Mouse (Mus musculus) layer of hippocampus, adult 11-12 months (tissue): Measurements from ENCODE around the gene Zfp119b.

Source experiments
- DNase-seq: peaks from one replicate; pipeline ENCODE4 v3.0.0; 2022; ENCODE audit warnings: low spot score

Zfp119b gene

GRCm38 (mm10) chr17:55949400-55949799 lies at the start of gene Zfp119b:
Zfp119b (minus strand) TSS chr17:55949500.
- DNase-seq = no peak

GRCm38 (mm10) chr17:55996007-55996406 lies 46.7 kb upstream of the Zfp119b start:
- DNase-seq = no peak

GRCm38 (mm10) chr17:55990278-55990898 lies 41.1 kb upstream of the Zfp119b start:
- DNase-seq = no peak

- peak; percentile 81 for DNase-seq
Observed at GRCm38 (mm10) chr17:55986030-55986961, 37.0 kb upstream of the Zfp119b start, which contains the start of gene Fsd1. Fsd1 (plus strand) TSS chr17:55986509.

- no peak for DNase-seq
Observed at GRCm38 (mm10) chr17:55977301-55977700, 28.0 kb upstream of the Zfp119b start.

- DNase-seq = peak; percentile 80
Observed at GRCm38 (mm10) chr17:55976255-55976862, 27.1 kb upstream of the Zfp119b start.

GRCm38 (mm10) chr17:55971453-55971852 lies 22.2 kb upstream of the Zfp119b start:
- no peak for DNase-seq

GRCm38 (mm10) chr17:55969966-55970891 lies 20.9 kb upstream of the Zfp119b start, which contains the start of gene Shd:
Shd (plus strand) TSS chr17:55970467.
- no peak for DNase-seq

- DNase-seq = no peak
Observed at GRCm38 (mm10) chr17:55969560-55969959, 20.3 kb upstream of the Zfp119b start.

GRCm38 (mm10) chr17:55968210-55968609 lies 18.9 kb upstream of the Zfp119b start:
- DNase-seq = no peak

- DNase-seq = no peak
Observed at GRCm38 (mm10) chr17:55967186-55967585, 17.9 kb upstream of the Zfp119b start.

GRCm38 (mm10) chr17:55964996-55965395 lies 15.7 kb upstream of the Zfp119b start:
- no peak for DNase-seq

- DNase-seq = no peak
Observed at GRCm38 (mm10) chr17:55964496-55964895, 15.2 kb upstream of the Zfp119b start.

- DNase-seq = no peak
Observed at GRCm38 (mm10) chr17:55963171-55963570, 13.9 kb upstream of the Zfp119b start.

- no peak for DNase-seq
Observed at GRCm38 (mm10) chr17:55961631-55962030, 12.3 kb upstream of the Zfp119b start.

GRCm38 (mm10) chr17:55960791-55961190 lies 11.5 kb upstream of the Zfp119b start:
- no peak for DNase-seq

GRCm38 (mm10) chr17:55959946-55960740 lies 10.8 kb upstream of the Zfp119b start:
- DNase-seq = no peak

- peak; percentile 95 for DNase-seq
Observed at GRCm38 (mm10) chr17:55958918-55959728, 9.8 kb upstream of the Zfp119b start, which contains the start of gene Yju2. Yju2 (plus strand) TSS chr17:55959099.

- no peak for DNase-seq
Observed at GRCm38 (mm10) chr17:55958584-55958886, 9.2 kb upstream of the Zfp119b start.
